Mouse (Mus musculus) left cerebral cortex, adult 11 months (tissue): ENCODE data around the gene Shisa7.
"Not testable (repeated sequence)": the region's sequence is repeated elsewhere in the genome, so short reads cannot be mapped to it uniquely, and the experiment has no call there.

Experiments used
- DNase-seq: peaks from one replicate; pipeline ENCODE4 v3.0.0; 2022; ENCODE audit warnings: low spot score

The Shisa7 gene

DNA sequence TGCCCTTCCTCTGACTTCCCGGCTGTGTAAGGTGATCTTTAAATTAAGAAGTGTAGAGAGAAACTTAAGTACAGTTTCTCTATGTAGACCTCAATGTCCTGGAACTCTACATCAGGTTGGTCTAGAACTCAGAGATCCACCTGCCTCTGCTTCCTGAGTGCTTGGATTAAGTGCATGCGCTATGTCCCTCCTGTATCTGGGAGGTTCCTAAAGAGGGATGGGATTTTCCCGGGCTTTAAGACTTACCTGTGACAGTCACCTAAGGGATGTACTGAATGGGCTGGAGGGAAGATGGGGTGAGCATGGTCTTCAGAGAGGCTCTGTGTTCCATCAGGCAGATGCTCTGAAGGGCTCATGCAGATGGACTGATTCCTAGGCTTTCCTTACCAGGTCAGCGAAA lies 50.8 kb downstream of the Shisa7 start:
- DNase-seq: no peak

DNA sequence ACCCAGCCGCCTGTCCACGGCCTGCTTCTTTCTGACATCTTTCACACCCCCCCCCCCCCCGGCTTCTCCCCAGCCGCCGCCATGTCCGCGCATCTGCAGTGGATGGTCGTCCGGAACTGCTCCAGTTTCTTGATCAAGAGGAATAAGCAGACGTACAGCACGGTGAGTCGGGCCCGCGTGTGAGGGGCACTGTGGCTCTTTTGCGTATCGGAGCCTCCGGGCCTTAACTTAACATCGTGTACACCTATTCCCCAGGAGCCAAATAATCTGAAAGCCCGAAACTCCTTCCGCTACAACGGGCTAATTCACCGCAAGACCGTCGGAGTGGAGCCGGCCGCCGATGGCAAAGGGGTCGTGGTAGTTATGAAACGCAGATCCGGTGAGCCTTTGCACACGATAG lies 51.2 kb downstream of the Shisa7 start:
- DNase-seq: not testable (repeated sequence)

DNA sequence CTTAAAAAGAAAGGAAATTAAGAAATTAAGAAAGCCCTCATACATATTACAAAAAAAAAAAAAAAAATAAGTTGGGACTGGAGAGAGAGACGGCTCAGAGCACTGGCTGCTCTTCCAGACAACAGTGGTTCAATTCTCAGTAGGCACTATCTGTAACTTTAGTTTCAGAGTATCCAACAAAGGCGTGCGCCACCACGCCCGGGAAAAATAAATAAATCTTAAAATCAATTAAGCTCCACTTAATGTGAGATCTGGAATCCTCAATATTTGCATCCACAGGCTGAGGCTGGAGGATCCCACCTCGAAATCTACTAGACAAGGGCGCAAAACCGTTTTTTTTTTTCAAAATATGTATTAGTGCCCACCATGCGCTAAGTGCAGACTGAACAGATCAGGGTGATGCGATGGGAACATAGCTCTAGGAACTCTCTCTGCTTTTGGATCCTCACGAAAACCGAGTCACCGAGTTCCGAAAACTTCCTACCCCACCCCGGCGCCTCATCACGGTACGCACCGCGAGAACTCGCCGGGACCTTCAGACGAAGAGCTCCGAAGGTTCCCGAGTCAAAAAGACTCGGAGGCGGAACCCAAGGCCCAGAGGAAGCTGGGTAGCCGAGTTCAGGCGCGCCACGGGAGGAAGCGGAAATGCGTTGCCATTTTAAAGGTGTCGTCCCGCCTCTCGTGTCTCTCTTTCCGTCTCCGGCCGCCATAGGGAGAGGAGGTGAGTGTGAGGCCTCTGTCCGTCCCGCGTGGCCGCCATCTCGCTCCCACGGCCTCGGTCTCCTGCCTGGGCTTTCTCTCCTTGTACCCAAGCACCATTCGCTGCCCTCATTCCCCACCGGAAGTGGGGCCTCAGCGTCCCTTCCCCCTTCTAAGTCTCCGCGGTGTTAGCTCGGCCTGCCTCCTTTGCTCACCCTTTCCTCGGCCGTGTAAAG lies 52.0 kb downstream of the Shisa7 start, which contains the start of gene Rpl28:
Gene Rpl28 (plus strand): TSS at position 597 of the 935 bp plus-strand sequence.
- DNase-seq: peak; percentile 92

DNA sequence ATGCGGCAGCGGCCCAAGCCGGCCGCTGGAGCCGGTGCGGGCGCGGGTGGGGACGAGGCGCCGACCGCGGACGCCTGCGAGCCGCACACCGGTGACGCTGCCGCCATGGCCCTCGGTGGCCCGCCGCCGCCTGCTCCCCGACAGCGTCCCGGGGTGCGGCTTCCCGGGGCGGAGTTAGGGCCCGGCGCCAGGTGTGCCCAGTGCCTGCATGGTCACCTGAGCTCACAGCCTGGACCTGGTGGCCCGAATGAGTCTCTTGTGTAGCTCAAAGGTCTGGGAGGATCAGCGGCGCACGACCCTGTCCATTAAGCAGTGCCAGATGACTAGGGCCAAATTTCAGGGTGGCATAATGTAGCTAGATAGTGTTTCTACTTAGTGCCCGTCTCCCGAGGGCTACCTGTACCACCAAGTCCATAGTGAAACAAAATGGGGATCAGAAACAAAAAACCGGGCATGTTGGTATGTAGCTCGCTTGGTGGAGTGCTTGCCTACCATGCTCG lies 55.0 kb downstream of the Shisa7 start, which contains the start of gene Tmem238:
Gene Tmem238 (minus strand): TSS at position 221 of the 500 bp plus-strand sequence.
- no peak for DNase-seq

DNA sequence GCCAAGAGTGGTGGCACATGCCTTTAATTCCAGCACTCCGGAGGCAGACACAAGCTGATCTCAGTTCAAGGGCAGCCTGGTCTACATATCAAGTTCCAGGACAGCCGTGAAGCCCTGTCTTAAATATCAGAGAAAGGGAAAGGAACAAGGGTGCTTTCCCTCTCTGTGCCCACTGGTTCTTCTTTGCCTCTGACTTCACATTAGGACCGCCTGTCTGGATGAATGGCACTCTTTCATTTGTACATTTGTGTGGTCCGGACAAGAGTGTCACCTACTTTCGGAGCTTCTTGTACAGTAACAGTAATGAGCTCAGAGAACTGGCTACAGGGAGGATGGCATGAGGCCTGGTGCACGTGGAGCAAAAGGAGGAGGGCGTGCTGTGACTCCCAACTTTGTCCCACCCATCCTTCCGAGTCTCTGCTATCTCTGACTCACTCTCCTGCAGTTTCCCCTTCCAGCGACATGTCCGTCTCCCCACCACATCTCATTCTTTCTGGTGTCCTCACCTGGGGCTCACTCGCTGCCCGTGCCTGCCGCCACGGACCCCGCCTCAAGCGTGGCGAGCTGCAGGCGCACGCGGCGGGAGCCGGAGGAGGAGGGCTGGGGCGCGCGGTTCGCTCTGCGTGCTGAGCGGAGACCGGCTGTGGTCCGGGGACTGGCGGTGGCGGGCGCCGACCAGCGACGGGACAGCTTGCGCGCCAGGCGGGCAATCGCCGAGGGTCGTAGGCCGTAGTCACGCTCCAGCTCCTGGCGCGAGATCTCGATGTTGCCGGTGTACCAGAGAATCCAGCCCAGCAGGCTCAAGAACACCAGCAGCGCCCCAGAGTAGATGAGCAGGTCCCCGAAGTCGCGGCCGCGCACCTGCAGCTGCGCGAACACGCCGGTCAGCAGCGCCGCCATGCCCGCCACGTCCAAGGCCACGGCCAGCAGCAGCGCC lies 55.7 kb downstream of the Shisa7 start:
- DNase-seq: no peak

DNA sequence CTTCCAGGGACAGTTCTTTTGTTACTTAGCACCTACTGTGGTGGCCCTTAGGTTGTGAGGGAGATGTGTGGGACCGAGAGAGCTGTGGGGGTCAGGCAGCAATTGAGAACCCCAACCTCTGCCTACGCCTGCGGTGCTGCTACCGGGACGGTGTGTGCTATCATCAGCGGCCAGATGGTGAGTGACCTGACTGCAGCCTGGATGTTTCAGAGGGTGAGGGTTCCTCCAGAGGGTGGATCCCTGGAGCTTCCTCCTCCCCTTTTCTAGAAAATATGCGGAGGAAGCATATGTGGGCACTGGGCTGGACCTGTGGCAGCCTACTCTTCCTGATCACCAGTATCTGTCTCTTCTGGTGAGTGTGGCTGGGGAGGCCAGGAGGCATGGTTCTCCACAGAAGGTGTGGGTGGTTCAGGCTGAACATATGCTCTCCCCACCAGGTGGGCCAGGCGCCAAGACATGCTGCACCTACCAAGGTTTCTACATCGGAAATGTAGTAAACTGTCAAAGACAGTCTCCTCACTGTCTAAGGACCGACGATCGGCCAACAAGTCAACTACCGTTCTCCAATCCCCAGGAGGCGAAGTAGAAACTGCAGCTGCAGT lies 60.7 kb downstream of the Shisa7 start:
- DNase-seq: no peak

DNA sequence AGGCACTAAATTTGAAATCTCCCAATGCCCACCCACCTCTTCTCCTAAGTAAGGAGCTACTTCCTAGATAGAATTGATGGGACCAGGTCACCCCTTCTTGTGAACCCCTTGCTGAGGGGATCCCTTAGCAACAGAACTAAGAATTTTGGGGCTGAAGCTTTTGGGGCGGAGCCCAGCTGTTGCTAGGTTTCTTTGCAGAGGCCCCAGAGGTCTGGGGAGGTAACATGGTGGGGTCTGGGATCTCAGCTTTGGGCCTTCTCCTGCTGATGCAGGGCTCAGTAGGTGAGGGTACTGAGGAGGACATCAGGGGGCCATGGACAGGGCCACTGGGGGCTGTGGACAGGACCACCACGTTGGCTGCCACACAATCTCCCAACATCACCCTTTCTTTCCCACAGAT lies 61.7 kb downstream of the Shisa7 start, which contains the start of the genes Il11 and Tmem190:
Gene Il11 (minus strand): TSS at position 101 of the 400 bp plus-strand sequence.
Gene Tmem190 (plus strand): TSS at position 179 of the 400 bp plus-strand sequence.
- DNase-seq: no peak

DNA sequence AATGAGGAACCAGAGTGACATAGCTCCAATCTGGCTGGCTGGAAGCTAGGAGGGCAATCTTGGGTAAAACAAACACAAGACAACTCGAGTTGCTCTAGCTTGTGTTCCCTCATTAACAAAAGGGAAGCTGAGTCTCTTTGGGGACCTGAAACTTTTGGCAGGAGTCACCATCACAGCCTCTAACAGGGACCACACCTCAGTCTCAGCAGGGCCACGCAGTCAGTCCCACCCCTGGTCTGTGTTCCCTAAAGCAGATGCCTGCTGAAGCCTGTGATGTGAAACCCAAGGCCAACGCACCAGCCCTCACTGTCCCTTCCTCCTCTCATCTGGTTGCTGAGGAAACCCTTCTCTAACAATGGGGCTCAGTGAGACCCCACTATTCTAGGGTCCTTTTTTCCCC lies 62.4 kb downstream of the Shisa7 start:
- DNase-seq: no peak

DNA sequence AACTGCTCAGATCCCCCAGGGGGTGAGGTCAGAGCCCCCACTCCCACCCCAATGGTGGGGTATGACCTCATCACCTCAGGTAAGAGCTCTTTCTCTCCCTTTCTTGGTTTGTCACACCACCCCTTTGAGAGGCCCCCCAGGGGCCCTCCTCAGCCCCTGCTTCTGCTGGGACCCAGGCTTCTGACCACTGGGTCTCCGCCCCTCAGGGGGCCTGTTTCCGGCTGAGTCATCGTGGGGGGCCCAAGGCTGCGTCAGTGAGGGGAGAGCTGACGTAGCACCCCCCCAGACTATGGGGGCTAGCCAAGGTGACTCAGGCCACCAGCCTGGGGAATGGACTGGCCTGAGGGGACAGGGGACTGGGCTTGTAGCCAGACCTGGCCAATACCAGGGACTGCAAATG lies 64.6 kb downstream of the Shisa7 start:
- no peak for DNase-seq

DNA sequence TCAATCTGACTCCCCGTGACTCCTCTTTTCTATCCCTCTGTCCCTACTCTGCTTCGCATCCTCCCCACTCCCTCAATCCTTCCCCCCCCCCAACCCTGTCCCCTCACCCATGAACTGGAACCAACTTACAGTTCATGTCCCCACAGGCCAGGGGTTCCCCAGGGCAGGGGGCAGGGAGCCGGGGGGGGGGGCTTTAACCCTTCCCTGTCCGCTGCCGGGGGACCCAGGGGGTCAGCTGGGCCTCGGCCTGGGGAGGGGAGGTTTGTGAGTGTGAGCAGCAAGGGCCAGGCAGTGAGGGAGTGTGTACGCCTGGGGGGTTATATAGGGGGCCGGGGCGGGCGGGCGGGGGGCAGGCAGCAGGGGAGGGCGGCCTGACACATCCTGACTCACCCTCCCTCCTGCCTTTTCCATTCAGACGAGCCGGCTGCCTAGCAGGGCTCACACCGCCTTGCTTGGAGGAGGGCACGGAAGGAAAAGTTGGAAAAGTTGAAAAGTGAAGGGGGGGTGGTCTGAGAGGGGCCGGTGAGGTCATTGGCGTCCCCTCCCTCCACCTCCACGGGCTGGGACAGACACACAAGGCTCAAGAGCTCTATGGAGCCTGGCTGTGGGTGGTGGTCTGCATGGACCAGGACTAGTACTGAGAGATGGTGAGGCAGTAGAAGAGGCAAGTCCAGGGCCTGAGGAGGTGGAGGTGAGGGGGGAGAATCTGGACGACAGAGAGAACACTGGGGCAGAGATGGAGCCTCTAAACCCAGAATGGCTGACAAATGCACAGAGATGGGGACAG lies 66.5 kb downstream of the Shisa7 start:
- DNase-seq: no peak

DNA sequence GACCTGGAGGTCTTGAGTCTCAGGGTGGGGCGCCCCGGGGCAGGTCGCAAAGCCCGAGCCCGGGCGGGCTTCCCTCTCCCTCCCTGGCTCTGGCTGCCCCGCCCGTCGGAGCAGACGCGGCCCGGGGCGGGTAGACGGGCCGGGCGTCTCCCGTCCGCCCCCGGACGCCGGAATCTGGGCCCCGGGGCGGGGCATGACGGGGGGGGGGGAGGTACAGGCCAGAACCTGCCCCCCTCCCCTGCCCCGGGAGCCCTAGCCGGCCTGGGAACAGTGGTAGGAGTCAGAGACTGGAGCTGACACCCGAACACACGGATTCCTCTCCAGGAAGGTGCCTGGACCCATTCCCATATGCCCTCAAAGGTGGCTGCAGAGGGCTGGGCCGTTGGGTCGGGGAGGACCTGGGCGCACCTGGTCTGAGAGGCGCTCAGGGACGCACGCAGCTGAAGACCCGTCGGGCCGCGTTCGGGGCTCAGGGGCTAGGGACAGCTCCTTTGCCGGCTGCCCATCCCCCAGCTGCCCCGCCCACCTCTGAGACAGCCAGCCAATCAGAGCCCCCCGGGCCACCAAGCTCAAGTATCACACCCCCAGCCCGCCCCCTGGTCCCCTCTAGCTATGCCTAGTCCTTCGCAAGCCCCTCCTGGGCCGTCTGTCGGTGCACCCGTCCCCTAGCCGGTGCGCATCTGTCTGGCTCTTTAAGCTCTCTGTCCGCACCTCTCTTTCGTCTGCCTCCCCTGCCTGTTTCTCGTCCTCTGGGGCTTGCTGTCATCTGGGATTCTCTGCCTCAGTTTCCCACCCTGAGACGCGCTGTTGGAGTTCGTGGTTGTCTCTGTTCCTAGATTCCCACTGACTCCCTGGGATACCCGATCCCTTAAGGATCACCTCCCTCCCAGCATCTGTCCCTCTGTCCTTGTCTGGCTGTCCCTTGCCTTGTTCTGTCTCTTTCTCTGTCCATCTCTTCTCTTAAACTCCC lies 67.3 kb downstream of the Shisa7 start:
- DNase-seq: no peak

DNA sequence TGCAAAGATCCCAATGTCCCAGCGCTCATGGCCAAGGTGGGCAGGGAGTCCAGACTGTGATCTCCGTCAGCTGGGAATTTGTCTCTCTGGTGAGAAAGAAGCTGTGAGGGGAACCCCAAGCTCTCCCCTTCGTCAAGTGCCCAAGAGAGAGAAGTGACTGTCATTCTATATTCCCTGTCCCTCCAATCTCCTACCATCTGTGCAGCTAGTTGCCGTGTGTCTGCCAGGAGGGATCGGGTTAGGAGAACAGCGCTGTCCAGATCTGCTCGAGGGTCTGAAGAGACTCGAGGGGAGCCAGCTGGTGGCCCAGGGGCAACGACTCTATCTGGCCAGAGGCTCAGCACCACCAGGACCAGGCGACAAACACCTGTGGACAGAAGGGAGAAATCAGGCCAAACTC lies 68.4 kb downstream of the Shisa7 start:
- no peak for DNase-seq
